Mouse (Mus musculus) heart, embryonic 16.5 days (tissue): ENCODE data around the gene Cerkl. TPM values are rescaled to one million over a fixed set of nuclear protein-coding genes. Genes with fewer than 3 reads are reported as not detected.
A peak's percentile ranks its signal among the peaks of the same experiment; 100 is the strongest.

Source experiments
- ATAC-seq: fragments of 200-750 bp; cut with Nextera tagmentation; replicated peaks from 2 replicates; pipeline ENCODE4 v1.8.0; 2017; ENCODE audit warnings: moderate number of reproducible peaks; ENCODE audit not compliant: insufficient read depth, low FRiP score; ENCODE audit errors: extremely low read depth
- H3K27ac ChIP-seq: fragments of 300-500 bp; sonication (generic); 2 replicates; pipeline ENCODE4 v1.5.1; 2014; ENCODE audit warnings: mild to moderate bottlenecking, low read length, control low read depth, moderate library complexity
- H3K27me3 ChIP-seq: fragments of 300-500 bp; sonication (generic); 2 replicates; pipeline ENCODE4 v1.6.1; 2014; ENCODE audit warnings: low read length, mixed read lengths; ENCODE audit not compliant: control insufficient read depth, insufficient read depth
- H3K36me3 ChIP-seq: fragments of 300-500 bp; sonication (generic); 2 replicates; pipeline ENCODE4 v1.6.1; 2014; ENCODE audit not compliant: control insufficient read depth, insufficient read depth
- H3K4me1 ChIP-seq: fragments of 300-500 bp; sonication (generic); 2 replicates; pipeline ENCODE4 v1.6.1; 2014; ENCODE audit warnings: low read length, mixed read lengths; ENCODE audit not compliant: control insufficient read depth, insufficient read depth
- H3K4me2 ChIP-seq: fragments of 300-500 bp; sonication (generic); 2 replicates; pipeline ENCODE4 v1.6.1; 2014; ENCODE audit warnings: low read depth, mild to moderate bottlenecking, control low read depth, low read length
- H3K4me3 ChIP-seq: fragments of 300-500 bp; sonication (generic); 2 replicates; pipeline ENCODE4 v1.5.1; 2014; ENCODE audit warnings: mild to moderate bottlenecking, control low read depth, low read length
- H3K9ac ChIP-seq: fragments of 300-500 bp; sonication (generic); 2 replicates; pipeline ENCODE4 v1.6.1; 2014; ENCODE audit warnings: low read length, control low read depth
- H3K9me3 ChIP-seq: fragments of 300-500 bp; sonication (generic); replicated peaks from 2 replicates; pipeline ENCODE4 v1.6.1; 2016; ENCODE audit warnings: low read length; ENCODE audit not compliant: control insufficient read depth
- WGBS: fragments of 180-500 bp; shearing (Covaris S2); extraction: QIAGEN DNeasy Blood & Tissue Kit; methylation state at CpG from one replicate; pipeline ENCODE4 v1.1.7; 2014; 5-methylcytosine and 5-hydroxymethylcytosine counted together
- polyA plus RNA-seq: library from polyadenylated mRNA; unstranded; fragments of >200 nt; fragmentation: Nextera tagmentation; extraction: Ambion mirVana; gene quantifications from 2 replicates; pipeline ENCODE4 v1.2.1, GENCODE M21; 2015

Cerkl gene
- 0.42 and 1.7 TPM in 2 replicates for polyA plus RNA-seq

GRCm38 (mm10) chr2:79456575-79457349 is at the start of gene Cerkl, which contains the start of gene Neurod1:
TSS of gene Cerkl (minus strand) at chr2:79456785.
TSS of gene Neurod1 (minus strand) at chr2:79456751.
- no peak within 1 kb of the TSS for H3K9ac ChIP-seq

GRCm38 (mm10) chr2:79498990-79499755 is 42.6 kb upstream of the Cerkl start:
- Histone ChIP-seq H3K4me2 (no peak overlapping the region), H3K27me3 (peaks cover 4% of the 10 kb centered on the region; the same call in 1 of the 2 replicates), H3K9ac (no peak overlapping the region), H3K36me3 (no peaks in the 10 kb centered on the region), H3K4me1 (no peaks in the 10 kb centered on the region), H3K27ac (no peak overlapping the region), H3K4me3 (no peak overlapping the region), H3K9me3 (no peaks in the 10 kb centered on the region)
- ATAC-seq = no peak
- whole genome bisulfite sequencing = 24% methylated on average over 10 of the region's 10 CpGs

More at GRCm38 (mm10) chr2:79456575-79457349, at the start of gene Cerkl, which contains the start of gene Neurod1:
- peak within 1 kb of the TSS; percentile 57 for H3K4me2 ChIP-seq
- peaks cover 71% of the 10 kb centered on the region for H3K27me3 ChIP-seq
- no peak for ATAC-seq
- H3K4me1 ChIP-seq = peaks cover 2% of the 10 kb centered on the region; the same call in 1 of the 2 replicates
- H3K27ac ChIP-seq = no peak within 1 kb of the TSS
- no peaks in the 10 kb centered on the region for H3K9me3 ChIP-seq
- under 1% methylated on average over 41 of the region's 42 CpGs for WGBS
- H3K36me3 ChIP-seq = no peaks in the 10 kb centered on the region
- H3K4me3 ChIP-seq = peak within 1 kb of the TSS; percentile 41

GRCm38 (mm10) chr2:79485127-79485526 is 28.5 kb upstream of the Cerkl start:
- ATAC-seq = no peak
- Histone ChIP-seq H3K4me2 (no peak overlapping the region), H3K9ac (no peak overlapping the region), H3K36me3 (no peaks in the 10 kb centered on the region), H3K27ac (no peak overlapping the region), H3K4me1 (no peaks in the 10 kb centered on the region), H3K4me3 (no peak overlapping the region), H3K9me3 (no peaks in the 10 kb centered on the region), H3K27me3 (no peaks in the 10 kb centered on the region)
- 74% methylated on average over 3 of the region's 3 CpGs for WGBS

- Histone ChIP-seq H3K9ac (no peak overlapping the region), H3K27me3 (no peaks in the 10 kb centered on the region), H3K27ac (no peak overlapping the region), H3K9me3 (no peaks in the 10 kb centered on the region), H3K4me1 (no peaks in the 10 kb centered on the region), H3K4me2 (no peak overlapping the region), H3K4me3 (no peak overlapping the region), H3K36me3 (no peaks in the 10 kb centered on the region)
- WGBS = 91% methylated on average over 2 of the region's 2 CpGs
- ATAC-seq = no peak
Measured at GRCm38 (mm10) chr2:79482511-79482910, 25.9 kb upstream of the Cerkl start.

- no peak for ATAC-seq
- Histone ChIP-seq H3K9ac (no peak overlapping the region), H3K4me3 (no peak overlapping the region), H3K9me3 (no peaks in the 10 kb centered on the region), H3K27me3 (peaks cover 37% of the 10 kb centered on the region), H3K4me2 (no peak overlapping the region), H3K27ac (no peak overlapping the region), H3K36me3 (no peaks in the 10 kb centered on the region), H3K4me1 (no peaks in the 10 kb centered on the region)
- 71% methylated on average over 4 of the region's 4 CpGs for WGBS
Measured at GRCm38 (mm10) chr2:79462411-79462810, 5.8 kb upstream of the Cerkl start.

GRCm38 (mm10) chr2:79461861-79462260 is 5.3 kb upstream of the Cerkl start:
- WGBS = 70% methylated on average over 2 of the region's 2 CpGs
- ATAC-seq = no peak
- H3K4me2 ChIP-seq = no peak overlapping the region
- no peak overlapping the region for H3K9ac ChIP-seq
- H3K4me1 ChIP-seq = no peaks in the 10 kb centered on the region
- no peaks in the 10 kb centered on the region for H3K9me3 ChIP-seq
- no peak overlapping the region for H3K4me3 ChIP-seq
- no peaks in the 10 kb centered on the region for H3K36me3 ChIP-seq
- no peak overlapping the region for H3K27ac ChIP-seq
- H3K27me3 ChIP-seq = peaks cover 43% of the 10 kb centered on the region

GRCm38 (mm10) chr2:79460586-79460985 is 4.0 kb upstream of the Cerkl start:
- ATAC-seq = no peak
- peaks cover 56% of the 10 kb centered on the region for H3K27me3 ChIP-seq
- no peak overlapping the region for H3K27ac ChIP-seq
- peaks cover 2% of the 10 kb centered on the region; the same call in 1 of the 2 replicates for H3K4me1 ChIP-seq
- WGBS = 2% methylated on average over 2 of the region's 2 CpGs
- H3K9ac ChIP-seq = no peak overlapping the region
- H3K4me2 ChIP-seq = no peak overlapping the region
- H3K36me3 ChIP-seq = no peaks in the 10 kb centered on the region
- no peaks in the 10 kb centered on the region for H3K9me3 ChIP-seq
- no peak overlapping the region for H3K4me3 ChIP-seq

GRCm38 (mm10) chr2:79460107-79460506 is 3.5 kb upstream of the Cerkl start:
- Histone ChIP-seq H3K27ac (no peak overlapping the region), H3K27me3 (peaks cover 60% of the 10 kb centered on the region), H3K36me3 (no peaks in the 10 kb centered on the region), H3K4me2 (no peak overlapping the region), H3K9ac (no peak overlapping the region), H3K9me3 (no peaks in the 10 kb centered on the region), H3K4me1 (peaks cover 2% of the 10 kb centered on the region; the same call in 1 of the 2 replicates), H3K4me3 (no peak overlapping the region)
- no peak for ATAC-seq
- WGBS = 12% methylated on average over 14 of the region's 14 CpGs
